Mouse (Mus musculus): ENCODE measurements around the gene Ciao1. TPM values are rescaled to one million over a fixed set of nuclear protein-coding genes. Genes with fewer than 3 reads are reported as not detected.

Ciao1 gene
- total and polyA plus RNA-seq, 3 experiments = 60.9 to 79.0 (median 74.3) TPM

DNA sequence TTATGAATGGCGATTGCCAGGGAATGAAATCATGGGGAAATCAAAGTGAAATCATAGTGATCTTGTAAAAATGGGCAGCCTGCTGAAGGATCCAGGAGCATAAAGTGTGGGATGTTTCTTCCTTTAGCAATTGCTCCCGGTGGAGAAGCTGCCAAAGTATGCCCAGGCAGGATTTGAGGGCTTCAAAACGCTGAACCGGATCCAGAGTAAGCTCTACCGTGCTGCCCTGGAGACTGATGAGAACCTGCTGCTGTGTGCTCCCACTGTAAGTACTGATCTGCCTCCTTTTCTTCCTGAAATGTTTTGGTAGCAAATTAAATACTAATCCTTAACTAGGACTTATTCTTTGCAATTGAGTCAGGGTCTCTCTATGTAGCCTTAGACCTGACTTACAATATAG, 29.9 kb downstream of the Ciao1 start:
- Histone ChIP-seq H3K4me2 (ENCODE audit: insufficient read depth, low read depth, poor library complexity, severe bottlenecking) (no peak overlapping the region), H3K9ac (ENCODE audit: insufficient read depth, low read depth) (no peak overlapping the region), H3K27ac (ENCODE audit: insufficient read depth, low read depth) (no peak overlapping the region), H3K4me1 (ENCODE audit: control insufficient read depth in 1 of 2, insufficient read depth in 2 of 2) (no peaks in the 10 kb centered on the region), H3K4me3 (replicated peaks in 1 of 3; ENCODE audit: low read depth in 2 of 3, low read length in 2 of 3, poor library complexity in 1 of 3) (no peak overlapping the region), H3K27me3 (replicated peaks) (no peaks in the 10 kb centered on the region), H3K36me3 (replicated peaks in 1 of 2; ENCODE audit: control insufficient read depth in 1 of 2, insufficient read depth in 1 of 2, low read length in 1 of 2) (peaks cover 79 to 89% of the 10 kb centered on the region in 2 experiments), H3K79me2 (replicated peaks; ENCODE audit: control insufficient read depth, extremely low read depth, insufficient read depth, poor library complexity, severe bottlenecking) (no peaks in the 10 kb centered on the region), H3K9me3 (replicated peaks; ENCODE audit: low read length) (no peaks in the 10 kb centered on the region)
- no peak for TF ChIP-seq ZMIZ1 (IDR thresholded peaks at IDR 0.05; ENCODE audit: low read depth, low read length)
- no peak for TF ChIP-seq UBTF (IDR thresholded peaks at IDR 0.05; ENCODE audit: low read depth, low read length)
- in situ Hi-C loops (cut with MboI; ENCODE audit: low pct_ligation_motif_present, low pct_unique_long_range_greater_than_20kb, low sequenced_read_pairs) (no loop called here), dilution Hi-C loops (cut with MboI; ENCODE audit: extremely low pct_ligation_motif_present, extremely low pct_unique_long_range_greater_than_20kb, low sequenced_read_pairs) (no loop called here)
- DNase-seq (ENCODE audit: extremely low read depth) = no peak

DNA sequence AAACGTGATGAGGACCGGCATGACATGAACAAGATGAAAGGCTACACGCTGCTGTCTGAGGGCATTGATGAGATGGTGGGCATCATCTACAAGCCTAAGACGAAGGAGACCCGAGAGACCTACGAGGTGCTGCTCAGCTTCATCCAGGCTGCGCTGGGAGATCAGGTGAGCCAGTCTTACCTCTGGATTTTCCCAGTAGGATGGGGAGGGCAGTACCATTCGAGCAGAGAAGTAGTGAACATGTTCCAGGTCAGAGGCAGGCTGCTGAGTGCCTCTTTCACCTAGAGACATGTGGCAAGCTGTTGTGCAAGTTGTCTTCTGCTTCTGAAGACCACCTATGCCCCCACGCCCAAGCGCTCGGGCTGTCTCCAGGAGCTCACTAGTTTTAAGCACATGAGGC, 36.9 kb downstream of the Ciao1 start:
- Histone ChIP-seq H3K9ac (ENCODE audit: insufficient read depth, low read depth) (no peak overlapping the region), H3K9me3 (replicated peaks; ENCODE audit: low read length) (no peaks in the 10 kb centered on the region), H3K4me1 (ENCODE audit: control insufficient read depth in 1 of 2, insufficient read depth in 2 of 2) (peaks cover 0 to 18% of the 10 kb centered on the region in 2 experiments; a peak in 2 of 4 replicates), H3K79me2 (replicated peaks; ENCODE audit: control insufficient read depth, extremely low read depth, insufficient read depth, poor library complexity, severe bottlenecking) (peaks cover 18% of the 10 kb centered on the region), H3K27ac (ENCODE audit: insufficient read depth, low read depth) (no peak overlapping the region), H3K36me3 (replicated peaks in 1 of 2; ENCODE audit: control insufficient read depth in 1 of 2, insufficient read depth in 1 of 2, low read length in 1 of 2) (peaks cover 43 to 58% of the 10 kb centered on the region in 2 experiments), H3K27me3 (replicated peaks) (no peaks in the 10 kb centered on the region), H3K4me2 (ENCODE audit: insufficient read depth, low read depth, poor library complexity, severe bottlenecking) (no peak overlapping the region), H3K4me3 (replicated peaks in 1 of 3; ENCODE audit: low read depth in 2 of 3, low read length in 2 of 3, poor library complexity in 1 of 3) (no peak overlapping the region)
- no peak for TF ChIP-seq CHD2 (IDR thresholded peaks at IDR 0.05; ENCODE audit: low read length)
- no peak for TF ChIP-seq RCOR1 (conservative IDR thresholded peaks at IDR 0.05; ENCODE audit: low read depth, low read length)
- TF ChIP-seq ZKSCAN1 (IDR thresholded peaks at IDR 0.05; ENCODE audit: borderline replicate concordance, low read depth, low read length) = no peak
- no peak for TF ChIP-seq ZMIZ1 (IDR thresholded peaks at IDR 0.05; ENCODE audit: low read depth, low read length)
- TF ChIP-seq BHLHE40 (IDR thresholded peaks at IDR 0.05; ENCODE audit: low read depth, low read length) = no peak
- no peak for TF ChIP-seq RAD21 (IDR thresholded peaks at IDR 0.05; ENCODE audit: low read depth, low read length)
- no peak for DNase-seq (ENCODE audit: extremely low read depth)
- dilution Hi-C loops (cut with MboI; ENCODE audit: extremely low pct_ligation_motif_present, extremely low pct_unique_long_range_greater_than_20kb, low sequenced_read_pairs) = no loop called here
- in situ Hi-C loops (cut with MboI; ENCODE audit: low pct_ligation_motif_present, low pct_unique_long_range_greater_than_20kb, low sequenced_read_pairs) = no loop called here

DNA sequence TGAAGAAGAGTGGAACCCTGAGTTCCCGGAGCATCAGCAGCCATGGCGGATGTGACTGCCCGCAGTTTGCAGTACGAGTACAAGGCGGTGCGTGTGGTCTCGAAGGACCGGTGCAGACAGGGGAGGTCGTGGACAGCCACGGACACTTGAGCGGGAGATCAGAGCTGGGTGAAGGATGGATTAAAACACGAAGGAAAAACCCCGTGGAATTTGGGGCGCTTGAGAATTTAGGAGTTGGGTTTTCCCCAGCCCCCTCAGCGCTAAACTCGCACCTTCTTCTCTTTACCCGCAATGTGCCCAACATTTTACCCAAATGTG, 39.2 kb downstream of the Ciao1 start:
- Histone ChIP-seq H3K4me2 (ENCODE audit: insufficient read depth, low read depth, poor library complexity, severe bottlenecking) (peak overlapping the region; percentile 56; the same call in 1 of the 2 replicates), H3K9me3 (replicated peaks; ENCODE audit: low read length) (no peaks in the 10 kb centered on the region), H3K27me3 (replicated peaks) (no peaks in the 10 kb centered on the region), H3K27ac (ENCODE audit: insufficient read depth, low read depth) (peak overlapping the region; percentile 54), H3K4me3 (replicated peaks in 1 of 3; ENCODE audit: low read depth in 2 of 3, low read length in 2 of 3, poor library complexity in 1 of 3) (peak overlapping the region; percentile 75 to 89 (median 85)), H3K79me2 (replicated peaks; ENCODE audit: control insufficient read depth, extremely low read depth, insufficient read depth, poor library complexity, severe bottlenecking) (peaks cover 18% of the 10 kb centered on the region), H3K4me1 (ENCODE audit: control insufficient read depth in 1 of 2, insufficient read depth in 2 of 2) (peaks cover 0 to 18% of the 10 kb centered on the region in 2 experiments; a peak in 2 of 4 replicates), H3K9ac (ENCODE audit: insufficient read depth, low read depth) (peak overlapping the region; percentile 73), H3K36me3 (replicated peaks in 1 of 2; ENCODE audit: control insufficient read depth in 1 of 2, insufficient read depth in 1 of 2, low read length in 1 of 2) (peaks cover 30 to 46% of the 10 kb centered on the region in 2 experiments)
- TF ChIP-seq TCF12 (IDR thresholded peaks at IDR 0.05; ENCODE audit: low read depth, low read length) (peak; percentile 23; the same call in 1 of the 2 replicates), JUND (conservative IDR thresholded peaks at IDR 0.05; ENCODE audit: low read depth, low read length) (no peak)
- DNase-seq (ENCODE audit: extremely low read depth) = no peak
- in situ Hi-C loops (cut with MboI; ENCODE audit: low pct_ligation_motif_present, low pct_unique_long_range_greater_than_20kb, low sequenced_read_pairs) = no loop called here
- dilution Hi-C loops (cut with MboI; ENCODE audit: extremely low pct_ligation_motif_present, extremely low pct_unique_long_range_greater_than_20kb, low sequenced_read_pairs) = no loop called here

Measured in CH12.LX (cell line).